Mouse (Mus musculus): ENCODE results near the gene Wbp1.

Wbp1 gene

DNA sequence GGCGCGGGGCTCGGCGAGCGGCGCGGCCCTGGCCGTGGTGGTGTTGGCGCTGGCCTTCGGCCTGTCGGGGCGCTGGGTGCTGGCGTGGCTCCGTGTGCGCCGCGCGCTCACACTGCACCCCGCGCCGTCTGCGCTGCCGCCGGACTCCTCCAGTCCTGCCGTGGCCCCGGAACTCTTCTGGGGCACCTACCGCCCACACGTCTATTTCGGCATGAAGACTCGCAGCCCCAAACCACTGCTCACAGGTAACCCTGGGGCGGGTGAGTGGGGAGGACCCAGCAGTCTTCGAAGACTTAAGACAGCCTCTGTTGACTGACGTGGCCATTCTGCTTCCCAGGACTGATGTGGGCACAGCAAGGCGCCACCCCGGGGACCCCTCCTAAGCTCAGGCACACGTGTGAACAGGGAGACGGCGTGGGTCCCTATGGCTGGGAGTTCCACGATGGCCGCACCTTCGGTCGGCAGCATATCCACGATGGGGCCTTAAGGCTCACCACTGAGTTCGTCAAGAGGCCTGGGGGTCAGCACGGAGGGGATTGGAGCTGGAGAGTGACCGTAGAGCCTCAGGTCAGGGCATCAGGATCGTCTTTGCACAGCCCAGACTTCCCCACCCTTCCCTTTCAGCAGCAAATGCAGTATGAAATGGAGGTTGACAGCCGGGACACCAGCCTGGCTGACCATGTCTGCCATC, 5.5 kb downstream of the Wbp1 start:
- DNase-seq, result no peak

DNA sequence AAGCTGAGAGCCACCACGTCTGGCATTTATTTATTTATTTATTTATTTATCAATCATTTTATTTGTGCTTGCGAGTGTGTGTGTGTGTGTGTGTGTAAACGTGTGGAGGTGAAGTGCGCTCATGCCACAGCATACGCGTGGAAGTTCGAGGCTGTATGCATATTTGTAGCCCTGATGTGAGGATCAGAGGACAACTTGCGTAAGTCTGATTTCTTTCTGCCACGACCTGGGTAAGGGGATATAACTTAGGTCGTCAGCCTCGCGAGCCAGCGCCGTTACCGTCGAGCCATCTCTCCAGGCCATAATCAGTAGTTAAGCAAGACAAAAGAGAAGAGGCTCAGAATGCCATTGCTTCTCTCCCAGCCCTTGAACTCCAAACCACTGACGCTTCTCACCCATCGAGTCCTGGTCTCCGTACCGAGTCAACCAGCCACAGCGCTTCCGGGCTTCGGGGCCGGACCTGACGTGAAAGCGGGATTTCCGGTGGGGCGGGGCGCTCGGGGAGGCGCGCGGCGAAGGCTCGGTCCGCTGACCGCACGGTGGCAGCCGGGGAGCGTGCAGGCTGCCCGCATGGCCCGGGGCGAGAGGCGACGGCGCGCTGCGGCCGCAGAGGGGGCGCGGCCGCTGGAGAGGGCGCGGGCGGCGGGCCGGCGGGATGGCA, 6.2 kb downstream of the Wbp1 start, which contains the start of gene Mogs:
TSS of gene Mogs (plus strand) at position 486 of the 661 bp plus-strand sequence.
- DNase-seq, result peak; percentile 96

DNA sequence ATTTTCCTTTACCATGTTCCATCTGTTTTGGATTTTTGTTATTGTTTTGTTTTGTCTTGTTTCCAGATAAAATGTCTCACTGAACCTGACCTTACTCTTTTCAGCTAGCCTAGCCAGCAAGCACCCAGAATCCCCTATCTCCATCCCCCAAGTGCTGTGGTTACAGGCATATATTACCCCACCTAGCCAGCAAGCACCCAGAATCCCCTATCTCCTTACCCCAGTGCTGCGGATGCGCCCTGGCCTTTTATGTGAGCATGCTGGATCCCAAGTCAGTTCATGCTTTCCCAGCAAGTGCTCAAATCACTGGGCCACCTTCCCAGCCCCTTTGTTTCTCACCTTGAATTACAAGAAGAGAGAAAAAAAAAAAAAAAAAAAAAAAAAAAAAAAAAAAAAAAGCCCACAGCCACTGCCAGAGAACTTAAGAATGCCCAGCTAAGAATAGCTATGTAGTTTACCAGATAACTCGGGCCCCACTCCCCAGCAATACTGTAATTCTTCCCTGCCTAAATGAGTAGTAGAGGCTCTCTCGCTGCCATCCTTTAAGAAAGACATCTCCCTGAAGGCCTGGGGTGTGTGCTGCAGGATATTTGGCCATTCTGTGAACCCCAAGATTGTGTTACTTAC, 9.7 kb downstream of the Wbp1 start:
- DNase-seq, result no peak

DNA sequence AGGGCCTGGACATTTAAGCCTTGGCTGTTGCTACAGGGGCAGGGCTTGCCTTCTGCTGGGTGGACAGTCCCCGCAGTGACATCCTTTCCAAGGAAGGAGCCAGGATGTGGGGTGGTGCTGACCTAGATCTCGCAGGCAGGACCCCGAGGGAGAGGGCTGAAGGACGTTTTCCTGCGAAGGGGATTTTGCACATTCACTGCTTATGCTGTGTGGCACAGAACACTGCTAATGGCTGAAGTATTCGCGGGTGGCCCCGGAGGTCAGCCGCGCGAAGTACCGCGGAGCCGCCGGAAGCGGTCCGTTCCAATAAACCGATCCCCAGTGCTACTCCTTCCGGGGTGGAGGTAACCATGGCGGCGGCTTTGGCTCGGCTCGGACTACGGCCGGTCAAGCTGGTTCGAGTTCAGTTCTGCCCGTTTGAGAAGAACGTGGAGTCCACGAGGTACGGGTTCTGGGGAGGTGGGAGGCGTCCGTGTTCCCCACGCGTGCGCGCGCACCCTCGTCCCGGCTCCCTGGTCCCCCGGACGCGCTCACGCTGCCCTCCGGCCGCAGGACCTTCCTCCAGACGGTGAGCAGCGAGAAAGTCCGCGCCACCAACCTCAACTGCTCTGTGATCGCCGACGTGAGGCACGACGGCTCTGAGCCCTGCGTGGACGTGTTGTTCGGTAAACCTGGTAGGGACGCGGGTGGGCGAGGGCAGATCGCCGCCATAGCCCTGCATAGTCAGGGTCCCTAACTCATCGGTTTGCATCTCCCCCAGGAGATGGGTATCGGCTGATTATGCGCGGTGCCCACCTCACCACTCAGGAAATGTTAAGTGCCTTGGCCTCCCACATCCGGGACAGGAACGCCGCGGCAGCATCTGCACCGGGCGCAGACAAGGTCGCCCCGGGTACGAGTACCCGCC, 12.3 kb downstream of the Wbp1 start, which contains the start of gene Mrpl53:
TSS of gene Mrpl53 (plus strand) at position 279 of the 907 bp plus-strand sequence.
- DNase-seq, result peak; percentile 87

DNA sequence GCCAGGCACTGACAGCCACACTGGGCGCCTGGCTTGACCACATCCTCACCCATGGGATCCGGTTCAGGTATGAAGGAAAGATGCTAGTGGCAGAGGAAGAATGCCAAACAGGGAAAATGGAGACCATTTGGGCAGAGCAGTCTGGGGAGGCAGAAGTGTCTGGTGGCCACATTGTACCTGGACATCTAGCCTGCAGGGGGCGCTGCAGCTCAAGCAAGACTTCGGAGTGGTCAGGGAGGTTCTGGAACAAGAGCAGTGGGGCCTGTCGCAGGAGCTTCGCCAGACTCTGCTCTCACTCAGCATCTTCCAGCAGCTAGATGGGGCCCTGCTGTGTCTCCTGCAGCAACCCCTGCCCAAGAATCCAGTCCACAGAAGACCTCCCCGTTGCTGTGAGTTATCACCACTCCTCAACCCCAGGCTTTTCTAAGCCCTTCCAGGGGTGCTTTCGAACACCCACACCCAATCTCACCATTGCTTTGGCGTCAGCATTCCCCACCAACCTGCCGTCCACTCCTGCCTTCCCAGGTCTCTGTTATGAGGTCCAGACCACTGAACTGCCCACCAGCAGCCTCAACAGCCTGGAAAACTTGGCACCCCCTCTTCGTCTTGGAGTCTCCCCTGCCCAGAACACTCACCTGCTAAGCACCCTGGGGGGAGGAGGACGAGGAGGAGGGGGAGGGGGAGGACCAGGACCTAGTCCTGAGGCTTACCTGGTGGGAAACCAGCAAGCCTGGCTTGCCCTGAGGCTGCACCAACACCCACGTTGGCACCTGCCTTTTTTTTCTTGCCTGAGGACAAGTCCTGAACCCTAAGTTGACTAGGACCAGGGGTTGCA, 13.6 kb downstream of the Wbp1 start:
- DNase-seq, result peak; percentile 79

DNA sequence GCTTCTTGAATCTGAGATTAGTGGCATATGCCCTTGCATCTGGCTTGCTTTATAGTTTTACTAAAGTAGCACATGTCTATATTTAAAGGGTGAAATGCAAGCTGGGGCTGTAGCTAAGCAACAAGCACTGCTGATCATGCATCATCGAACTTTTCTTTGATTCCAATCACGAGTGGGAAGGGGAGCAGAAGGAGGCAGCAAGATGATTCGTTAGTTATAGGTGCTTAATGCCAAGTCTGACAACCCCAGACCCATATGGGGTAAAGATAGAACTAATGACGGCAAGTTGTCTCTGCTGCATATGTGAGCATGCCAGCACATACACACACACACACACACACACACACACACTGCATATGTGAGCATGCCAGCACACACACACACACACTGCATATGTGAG, 17.2 kb downstream of the Wbp1 start:
- no peak for DNase-seq

DNA sequence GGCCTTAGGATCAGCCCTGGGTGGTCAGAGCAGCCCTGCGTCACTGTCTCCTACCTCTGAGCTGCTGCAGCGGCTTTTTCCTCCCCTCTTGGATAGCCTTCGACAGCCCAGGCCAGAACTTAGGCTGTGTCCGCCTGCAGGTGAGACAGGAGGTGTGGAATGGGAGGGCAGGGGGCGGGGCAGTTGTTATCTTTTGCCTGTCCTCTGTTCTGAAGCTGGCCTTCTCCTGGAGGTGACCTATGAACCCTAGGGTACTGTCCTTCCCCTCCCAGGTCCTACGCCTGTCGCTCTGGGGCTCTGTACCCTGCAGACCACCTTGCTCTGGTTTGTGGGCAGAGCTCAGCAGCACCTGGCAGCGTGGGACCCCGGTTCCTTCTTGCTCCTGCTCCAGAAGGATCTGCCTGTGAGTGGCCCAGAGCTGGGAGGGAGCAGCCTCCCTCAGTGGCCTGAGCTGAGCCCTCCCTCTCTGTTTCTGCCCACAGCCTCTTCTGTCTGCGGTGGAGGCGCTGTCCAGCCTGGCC, 18.2 kb downstream of the Wbp1 start:
- DNase-seq, result no peak

DNA sequence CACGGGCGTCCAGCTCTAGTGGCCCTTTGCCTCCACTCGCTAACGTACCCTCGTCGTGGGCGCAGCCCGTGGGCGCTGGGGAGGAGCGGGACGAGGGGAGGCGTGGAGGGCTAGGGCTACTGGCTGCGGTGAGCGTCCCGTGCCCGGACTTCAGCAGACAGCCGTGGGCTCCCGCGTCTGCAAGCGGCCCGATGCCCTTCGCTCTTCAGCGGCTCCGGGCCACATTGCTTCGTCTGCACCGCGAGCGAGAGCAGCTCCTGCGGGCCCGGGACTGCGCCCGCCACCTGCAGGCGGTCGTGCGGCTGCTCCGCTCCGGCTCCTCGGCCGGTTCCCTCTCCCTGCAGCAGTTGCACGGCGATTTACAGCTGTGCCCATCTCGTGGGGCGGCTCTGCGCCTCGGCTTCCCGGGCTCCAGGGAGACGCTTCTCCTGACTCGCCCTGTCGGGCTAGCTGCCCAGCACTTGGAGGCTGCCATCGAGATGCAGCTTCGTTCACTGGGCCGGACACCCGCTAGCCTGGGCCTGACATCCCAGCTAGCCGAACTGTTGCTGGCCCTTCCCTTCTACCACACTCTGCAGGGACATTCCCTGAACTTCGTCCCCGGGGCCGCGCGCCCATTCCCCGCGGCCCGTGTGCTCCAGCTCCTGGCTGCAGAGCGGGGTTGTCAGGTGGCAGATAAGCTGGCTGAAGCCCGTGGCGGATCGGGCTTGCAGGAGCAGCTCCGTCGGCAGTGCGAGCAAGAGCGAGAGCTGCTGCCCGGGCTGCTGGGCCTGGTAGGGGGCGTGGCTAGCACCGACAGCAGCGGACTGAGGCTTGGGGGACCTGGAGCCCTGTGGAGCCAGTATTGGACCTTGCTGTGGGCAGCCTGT, 19.4 kb downstream of the Wbp1 start:
- DNase-seq, result peak; percentile 80

DNA sequence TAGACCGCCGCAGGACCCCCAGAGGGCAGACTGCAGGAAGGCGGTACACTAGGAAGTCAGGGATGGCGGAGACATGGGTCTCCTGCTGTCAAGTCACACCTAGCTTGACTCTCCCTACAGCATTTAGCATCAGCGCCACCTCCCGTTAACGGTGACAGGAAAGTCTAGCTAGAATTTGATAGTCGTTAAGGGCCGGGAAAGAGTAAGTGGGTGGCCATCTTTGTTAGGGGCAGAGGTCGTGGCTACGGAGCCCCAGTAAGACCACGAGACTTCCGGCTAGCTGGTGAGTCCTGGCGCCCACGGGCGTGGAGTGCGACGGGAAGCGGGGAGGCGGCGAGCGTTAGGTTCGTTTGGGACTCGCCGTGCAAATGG, 20.1 kb downstream of the Wbp1 start, which contains the start of the genes Ccdc142 and Gm42688:
TSS of gene Ccdc142 (plus strand) at position 286 of the 372 bp plus-strand sequence.
TSS of gene Gm42688 (plus strand) at position 302 of the 372 bp plus-strand sequence.
- peak; percentile 94 for DNase-seq

DNA sequence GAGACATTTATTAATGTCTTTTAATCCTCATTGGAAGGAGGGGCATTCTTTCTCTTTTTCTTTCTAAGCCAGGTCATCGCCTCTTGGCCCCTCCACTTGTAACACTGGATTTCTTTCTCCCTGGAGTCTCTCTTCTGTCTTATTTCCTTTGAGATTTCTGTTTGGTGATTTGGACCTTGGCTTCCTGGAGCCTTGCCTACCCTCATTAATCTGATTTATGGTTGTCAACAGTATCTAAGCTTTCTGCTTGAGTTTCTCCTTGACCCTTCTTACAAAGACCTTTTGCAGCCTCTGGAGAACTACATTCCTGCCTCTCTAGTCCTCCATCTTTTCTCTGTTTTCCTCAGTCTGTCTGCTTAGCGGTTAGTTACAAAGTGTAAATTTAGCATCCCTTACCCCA, 22.9 kb downstream of the Wbp1 start:
- DNase-seq, result peak; percentile 85

DNA sequence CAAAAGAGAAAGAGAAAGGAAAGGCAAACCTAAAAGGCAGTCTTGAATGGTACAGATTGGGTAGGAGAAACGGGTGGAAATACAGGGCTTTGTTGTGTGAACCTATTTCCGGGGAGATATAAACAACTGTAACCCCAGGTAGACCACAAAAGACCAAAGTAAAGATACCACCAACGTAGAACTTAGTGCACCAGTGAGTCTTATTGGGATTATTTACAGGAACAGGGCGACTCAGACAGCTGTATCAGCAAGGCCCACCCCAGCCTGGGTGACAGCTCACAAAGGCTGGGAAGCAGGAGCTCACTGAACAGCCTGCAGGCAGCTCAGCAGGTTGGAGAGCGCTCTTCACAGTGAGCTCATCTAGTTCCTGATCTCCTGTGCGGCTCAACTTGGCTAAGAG, 25.4 kb downstream of the Wbp1 start:
- no peak for DNase-seq

DNA sequence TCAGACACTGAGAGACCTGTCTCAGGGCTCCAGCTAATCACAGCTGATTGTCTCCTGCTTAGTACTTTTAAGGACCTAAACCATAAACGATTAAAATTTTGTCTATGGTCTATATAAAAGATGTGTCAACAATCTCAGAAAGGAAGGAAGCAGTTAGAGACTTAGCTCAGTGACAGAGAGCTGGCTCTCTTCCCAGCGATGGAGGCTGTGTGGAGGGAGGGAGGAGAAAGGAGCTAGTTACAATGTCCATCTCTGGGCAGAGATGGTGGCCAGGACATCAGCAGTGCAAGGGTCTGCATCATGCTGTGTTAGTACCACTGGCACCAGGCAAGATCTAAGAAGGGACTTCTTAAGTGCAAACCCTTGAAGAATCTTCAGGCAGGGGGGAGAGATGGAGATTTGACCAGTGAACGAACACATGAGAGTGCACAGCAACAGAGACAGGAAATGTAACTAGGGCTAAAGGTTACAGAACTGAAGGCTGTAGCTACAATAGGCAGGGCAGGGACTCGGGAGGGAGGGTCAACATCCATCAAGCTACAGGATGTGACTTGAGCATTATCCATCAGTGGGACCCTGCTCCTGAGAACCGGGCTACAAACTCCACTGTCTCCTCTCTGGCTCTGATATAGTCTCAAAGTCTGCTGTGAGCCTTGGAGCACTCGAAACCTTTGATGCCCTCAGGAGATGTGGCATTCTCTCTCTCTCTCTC, 28.8 kb downstream of the Wbp1 start:
- DNase-seq, result peak; percentile 71

DNA sequence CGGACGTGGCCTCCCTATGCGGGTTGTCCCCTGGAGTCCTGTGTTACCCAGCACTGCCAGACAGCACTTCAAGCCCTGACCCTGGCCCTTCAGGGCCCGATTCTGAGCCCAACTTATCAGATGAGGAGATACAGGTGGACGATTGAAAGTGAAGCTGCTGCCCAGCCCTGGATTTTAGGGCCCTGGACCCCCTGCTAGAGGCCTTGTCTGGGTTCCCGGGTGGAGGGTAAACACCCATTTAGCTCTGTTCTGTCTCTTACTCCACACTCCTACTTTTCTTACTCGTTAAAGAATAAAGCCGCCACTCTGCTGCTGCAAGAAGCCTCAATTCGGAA, 33.5 kb downstream of the Wbp1 start:
- DNase-seq, result no peak

DNA sequence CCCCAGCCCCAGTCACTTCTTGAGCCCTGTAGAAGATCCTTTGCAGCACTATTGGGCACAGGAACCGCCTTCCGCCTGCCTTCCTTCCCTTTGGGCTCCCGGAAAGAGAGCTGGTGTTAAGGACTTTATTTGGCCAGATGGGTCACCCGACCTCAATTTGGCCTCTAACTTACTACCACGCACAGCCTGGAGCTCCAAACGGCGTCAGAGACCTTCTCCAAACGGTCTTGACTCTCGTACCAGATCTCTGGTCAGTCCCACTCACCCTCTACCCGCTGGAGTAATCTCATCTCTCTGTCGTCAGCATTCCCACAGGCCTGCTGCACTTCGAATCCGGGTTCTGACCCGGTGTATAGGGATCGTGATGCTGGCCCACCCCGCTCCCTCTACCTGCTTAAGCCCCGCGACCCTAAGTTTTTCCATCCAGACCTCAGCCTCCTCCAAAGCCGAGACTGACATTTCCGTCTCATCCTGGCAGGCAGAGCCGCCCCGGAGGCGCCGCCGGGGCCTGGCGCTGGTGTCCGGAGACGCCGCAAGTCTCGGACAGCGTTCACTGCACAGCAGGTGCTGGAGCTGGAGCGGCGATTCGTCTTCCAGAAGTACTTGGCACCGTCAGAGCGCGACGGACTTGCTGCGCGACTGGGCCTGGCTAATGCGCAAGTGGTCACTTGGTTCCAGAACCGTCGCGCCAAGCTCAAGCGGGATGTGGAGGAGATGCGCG, 34.0 kb downstream of the Wbp1 start:
- peak; percentile 49 for DNase-seq

DNA sequence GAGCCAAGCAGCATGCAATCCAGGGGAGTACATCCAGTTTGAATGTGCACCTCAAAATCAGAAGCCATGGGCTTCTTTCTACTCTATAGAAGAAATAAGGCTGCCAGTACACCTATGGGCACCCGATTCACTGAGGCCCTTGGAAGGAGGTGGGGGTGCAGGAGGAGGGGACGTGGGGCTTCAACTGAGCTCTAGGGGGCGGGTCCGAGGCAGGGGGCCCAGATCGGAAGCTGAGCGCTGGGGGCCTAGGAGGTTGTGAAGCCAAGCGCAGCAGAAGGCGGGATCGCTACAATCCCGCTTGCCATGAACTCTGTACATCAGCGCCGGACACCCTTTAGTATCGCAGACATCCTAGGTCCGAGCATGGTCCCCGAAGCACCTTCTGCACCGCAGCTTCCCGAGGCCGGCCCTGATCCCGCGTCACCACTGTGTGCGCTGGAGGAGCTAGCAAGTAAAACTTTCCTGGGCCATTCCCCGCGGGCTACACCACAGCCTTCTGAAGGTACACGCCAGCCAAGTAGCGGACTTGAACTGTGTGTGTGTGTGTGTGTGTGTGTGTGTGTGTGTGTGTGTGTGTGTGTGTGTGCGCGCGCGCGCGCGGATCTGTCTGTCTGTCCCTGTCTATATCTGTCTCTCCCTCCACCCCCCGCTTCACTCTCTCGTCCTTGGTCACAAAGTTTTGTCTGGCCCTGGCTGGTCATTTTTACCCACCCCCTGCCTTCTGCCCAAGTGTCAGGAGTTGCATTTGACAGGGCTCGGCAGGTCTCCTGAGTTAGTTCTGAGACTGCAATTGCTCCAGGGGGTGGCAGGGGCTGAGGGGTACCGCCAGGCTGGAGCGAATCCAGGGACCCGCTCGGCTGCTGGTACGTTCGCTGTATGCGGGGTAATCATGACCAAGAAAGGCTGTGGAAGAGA, 35.0 kb downstream of the Wbp1 start, which contains the start of gene Lbx2:
TSS of gene Lbx2 (plus strand) at position 247 of the 915 bp plus-strand sequence.
- no peak for DNase-seq

DNA sequence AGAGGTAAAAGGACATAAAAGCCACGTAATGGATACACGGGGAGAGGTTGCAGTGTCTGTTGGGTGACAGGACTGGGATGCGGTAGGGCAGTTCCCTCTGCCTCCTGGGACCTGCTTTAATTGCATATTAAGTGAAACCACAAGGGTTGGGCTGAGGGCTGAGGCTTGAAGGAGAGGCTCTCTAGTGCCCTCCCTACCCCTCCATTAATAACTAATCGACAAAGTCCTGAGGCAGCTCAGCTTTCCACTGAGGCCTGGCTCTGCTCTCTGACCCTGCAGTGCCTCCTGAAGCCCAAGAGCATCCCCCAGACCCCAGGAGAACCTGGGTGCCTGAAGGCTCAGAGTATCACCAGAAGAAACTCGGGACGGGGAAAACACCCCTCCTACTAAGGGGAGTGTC, 36.9 kb downstream of the Wbp1 start:
- DNase-seq, result peak; percentile 15

DNA sequence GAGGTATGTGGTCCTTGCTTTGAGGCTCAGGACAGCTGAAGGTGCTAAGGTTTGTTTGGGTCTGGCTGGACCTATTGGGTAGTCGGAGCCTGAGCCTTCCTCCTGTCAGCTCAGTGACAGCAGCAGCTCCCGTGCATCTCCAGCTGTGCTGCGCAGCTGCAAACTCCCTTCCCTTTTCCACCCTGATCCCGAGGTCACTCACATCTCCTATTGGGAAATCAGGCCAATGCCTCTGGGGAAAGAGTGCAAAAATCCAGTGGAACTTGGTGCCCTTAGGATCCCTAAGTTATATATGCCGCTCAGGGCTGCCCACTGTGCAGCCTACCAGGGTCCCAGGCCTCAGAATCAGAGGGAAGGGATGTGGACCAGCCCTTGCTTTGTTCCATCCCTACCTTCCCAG, 37.9 kb downstream of the Wbp1 start:
- DNase-seq, result no peak

DNA sequence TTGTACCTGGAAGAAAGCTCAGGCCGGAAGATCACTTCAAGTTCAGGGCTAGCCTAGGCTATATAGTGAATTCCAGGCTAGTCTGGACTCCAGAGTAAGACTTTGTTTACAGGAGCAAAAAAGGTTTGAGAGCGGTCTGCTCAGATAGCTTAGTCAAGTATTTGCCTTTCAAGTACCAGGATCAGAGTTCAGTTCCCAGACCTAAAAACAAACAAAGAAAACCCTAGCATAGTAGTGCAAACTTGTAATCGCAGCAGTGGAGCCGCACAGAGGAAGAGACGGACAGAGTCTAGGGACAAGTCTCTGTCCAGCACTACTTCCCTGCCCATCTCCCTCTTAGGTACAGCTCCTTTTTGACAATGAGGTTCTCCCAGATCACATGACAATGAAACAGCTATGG, 41.1 kb downstream of the Wbp1 start:
- DNase-seq, result no peak
